Mouse (Mus musculus) ES-E14 (cell line): Measurements from ENCODE around the gene Iqsec1.

Experiments used
- CHD2 ChIP-seq: IDR thresholded peaks from 2 replicates; pipeline ENCODE4 v1.6.1; 2014; ENCODE audit warnings: mild to moderate bottlenecking, low read depth, low read length, inconsistent platforms
- HCFC1 ChIP-seq: IDR thresholded peaks from 2 replicates; pipeline ENCODE4 v1.6.1; 2012; ENCODE audit warnings: low read length, inconsistent platforms, borderline replicate concordance; ENCODE audit not compliant: insufficient read depth
- MAFK ChIP-seq: IDR thresholded peaks from 2 replicates; pipeline ENCODE4 v1.6.1; 2014; ENCODE audit warnings: mild to moderate bottlenecking, low read depth, low read length, inconsistent platforms; ENCODE audit not compliant: insufficient read depth
- ZC3H11A ChIP-seq: IDR thresholded peaks from 2 replicates; pipeline ENCODE4 v1.6.1; 2012; ENCODE audit warnings: low read depth, mild to moderate bottlenecking, inconsistent platforms, low read length, borderline replicate concordance
- ZNF384 ChIP-seq: IDR thresholded peaks from 2 replicates; pipeline ENCODE4 v1.6.1; 2012; ENCODE audit warnings: low read depth, low read length, inconsistent platforms

GRCm38 (mm10) chr6:90900302-90900701 lies 88.2 kb downstream of the Iqsec1 start:
- TF ChIP-seq ZNF384 (no peak), ZC3H11A (no peak), CHD2 (no peak), MAFK (no peak), HCFC1 (no peak)
